Mouse (Mus musculus) heart, embryonic 14.5 days (tissue): Measurements from ENCODE around the gene Kat2b. TPM values are rescaled to one million over a fixed set of nuclear protein-coding genes. Genes with fewer than 3 reads are reported as not detected.

ENCODE experiments used
- polyA plus RNA-seq: library from polyadenylated mRNA; unstranded; fragments of >200 nt; fragmentation: Nextera tagmentation; extraction: Ambion mirVana; gene quantifications from 2 replicates; pipeline ENCODE4 v1.2.1, GENCODE M21; 2014

Gene Kat2b
- polyA plus RNA-seq, 1 experiment from 2014 or later: 16.6 TPM

Other genes starting within 250 kb of the Kat2b start
- 0.38 and 0.42 TPM in 2 replicates for gene Efhb, start 103.5 kb upstream of the Kat2b start, polyA plus RNA-seq
- 79.3 and 80.4 TPM in 2 replicates for gene Rab5a, start 87.6 kb upstream of the Kat2b start, polyA plus RNA-seq
- 0.32 and 0.40 TPM in 2 replicates for gene Pp2d1, start 27.4 kb upstream of the Kat2b start, polyA plus RNA-seq
- 18.9 and 21.1 TPM in 2 replicates for gene Sgo1, start 122.5 kb downstream of the Kat2b start, polyA plus RNA-seq